Comparison of ENCODE assay signal across 5 mouse cellular contexts in genomic region chr15:63050033-63050432, GRCm38 (mm10).
"Had no signal": no experiment of that assay in that cellular context is flagged by ENCODE, and none has a peak within 500 bp of the region (broad histone marks: within the 10 kb centered on the region; RNA-seq: fewer than 3 reads in every experiment).

No protein-coding gene starts in this region.

- DNase-seq: kidney, postnatal 14 days; lung, adult 18-20 months; right cerebral cortex, postnatal 14 days; thymus, adult 2 months; thymus, postnatal 25 days had no signal
